Mouse (Mus musculus): ENCODE measurements around the gene Bri3. TPM values are rescaled to one million over a fixed set of nuclear protein-coding genes. Genes with fewer than 3 reads are reported as not detected.

Bri3 gene
- total and polyA plus RNA-seq, 3 experiments, result 129 to 258 (median 152) TPM

GRCm38 (mm10) chr5:144479677-144480171 is 235.5 kb downstream of the Bri3 start:
- 48% methylated on average over 8 of the region's 8 CpGs for WGBS
- H3K4me3 ChIP-seq, result no peak overlapping the region
- no peaks in the 10 kb centered on the region for H3K79me2 ChIP-seq (replicated peaks; ENCODE audit: control insufficient read depth, insufficient read depth, low read length)
- H3K27ac ChIP-seq, result no peak overlapping the region
- no peaks in the 10 kb centered on the region for H3K4me1 ChIP-seq (ENCODE audit: control insufficient read depth, insufficient read depth, low read length)
- no peak for TF ChIP-seq POLR2A (IDR thresholded peaks at IDR 0.05; ENCODE audit: insufficient read depth, low read depth, low read length)
- no peak for TF ChIP-seq CTCF (IDR thresholded peaks at IDR 0.05)
- no peak for TF ChIP-seq EP300 (IDR thresholded peaks at IDR 0.05; ENCODE audit: insufficient read depth, low read depth, low read length)
- DNase-seq, result no peak
- no peaks in the 10 kb centered on the region; the same call in none of the 2 replicates for H3K27me3 ChIP-seq (ENCODE audit: control insufficient read depth, insufficient read depth, low read length)
- intact Hi-C loops (cut with DNase I), result no loop called here
- H3K9ac ChIP-seq (ENCODE audit: low read depth, low read length), result no peak overlapping the region
- no peaks in the 10 kb centered on the region for H3K36me3 ChIP-seq (ENCODE audit: control insufficient read depth, insufficient read depth, low read length)

- no peaks in the 10 kb centered on the region for H3K36me3 ChIP-seq (ENCODE audit: control insufficient read depth, insufficient read depth, low read length)
- no peak for TF ChIP-seq POLR2A (IDR thresholded peaks at IDR 0.05; ENCODE audit: insufficient read depth, low read depth, low read length)
- no peak for TF ChIP-seq EP300 (IDR thresholded peaks at IDR 0.05; ENCODE audit: insufficient read depth, low read depth, low read length)
- TF ChIP-seq CTCF (IDR thresholded peaks at IDR 0.05), result no peak
- intact Hi-C loops (cut with DNase I), result no loop called here
- no peaks in the 10 kb centered on the region; the same call in 1 of the 2 replicates for H3K27me3 ChIP-seq (ENCODE audit: control insufficient read depth, insufficient read depth, low read length)
- no peaks in the 10 kb centered on the region for H3K4me1 ChIP-seq (ENCODE audit: control insufficient read depth, insufficient read depth, low read length)
- H3K79me2 ChIP-seq (replicated peaks; ENCODE audit: control insufficient read depth, insufficient read depth, low read length), result no peaks in the 10 kb centered on the region
- 64% methylated on average over 16 of the region's 16 CpGs for WGBS
- H3K27ac ChIP-seq, result no peak overlapping the region
- H3K9ac ChIP-seq (ENCODE audit: low read depth, low read length), result no peak overlapping the region
- no peak for DNase-seq
- H3K4me3 ChIP-seq, result no peak overlapping the region
Observed at GRCm38 (mm10) chr5:144483659-144484375, 239.6 kb downstream of the Bri3 start.

- TF ChIP-seq CTCF (IDR thresholded peaks at IDR 0.05) (no peak), POLR2A (IDR thresholded peaks at IDR 0.05; ENCODE audit: insufficient read depth, low read depth, low read length) (no peak), EP300 (IDR thresholded peaks at IDR 0.05; ENCODE audit: insufficient read depth, low read depth, low read length) (no peak)
- no peak for DNase-seq
- H3K9ac ChIP-seq (ENCODE audit: low read depth, low read length), result no peak overlapping the region
- H3K27ac ChIP-seq, result no peak overlapping the region
- intact Hi-C loops (cut with DNase I), result no loop called here
- no peak overlapping the region for H3K4me3 ChIP-seq
- no peaks in the 10 kb centered on the region for H3K4me1 ChIP-seq (ENCODE audit: control insufficient read depth, insufficient read depth, low read length)
- WGBS, result 11% methylated on average over 6 of the region's 6 CpGs
- no peaks in the 10 kb centered on the region for H3K36me3 ChIP-seq (ENCODE audit: control insufficient read depth, insufficient read depth, low read length)
- no peaks in the 10 kb centered on the region for H3K27me3 ChIP-seq (ENCODE audit: control insufficient read depth, insufficient read depth, low read length)
- H3K79me2 ChIP-seq (replicated peaks; ENCODE audit: control insufficient read depth, insufficient read depth, low read length), result no peaks in the 10 kb centered on the region
Observed at GRCm38 (mm10) chr5:144491308-144491707, 247.1 kb downstream of the Bri3 start.

Other genes starting within 250 kb of the Bri3 start
- 10 to 100 TPM; 25.0 to 29.6 TPM for gene Ccz1, start 229.6 kb upstream of the Bri3 start, total RNA-seq (2021)
- 9.3 and 16.7 TPM in 2 replicates for gene Ccz1, start 229.6 kb upstream of the Bri3 start, polyA plus RNA-seq (2012; rRNA removed)
- not detected for gene Ocm, start 217.8 kb upstream of the Bri3 start, total RNA-seq (2021)
- not detected in 2 replicates for gene Ocm, start 217.8 kb upstream of the Bri3 start, polyA plus RNA-seq (2012; rRNA removed)
- gene Lmtk2, start 144.0 kb upstream of the Bri3 start, total RNA-seq (2021), result 10 to 100 TPM; 27.9 to 30.3 TPM
- 12.5 and 18.2 TPM in 2 replicates for gene Lmtk2, start 144.0 kb upstream of the Bri3 start, polyA plus RNA-seq (2012; rRNA removed)
- not detected for gene Bhlha15, start 54.2 kb upstream of the Bri3 start, total RNA-seq (2021)
- gene Bhlha15, start 54.2 kb upstream of the Bri3 start, polyA plus RNA-seq (2012; rRNA removed), result 0.08 and 0.12 TPM in 2 replicates
- 10 to 100 TPM; 24.2 to 27.6 TPM for gene Tecpr1, start 20.8 kb upstream of the Bri3 start, total RNA-seq (2021)
- gene Tecpr1, start 20.8 kb upstream of the Bri3 start, polyA plus RNA-seq (2012; rRNA removed), result 33.7 and 34.9 TPM in 2 replicates
- 1 to 10 TPM; 4.5 to 5.3 TPM for gene Baiap2l1, start 113.7 kb downstream of the Bri3 start, total RNA-seq (2021)
- 6.7 and 7.2 TPM in 2 replicates for gene Baiap2l1, start 113.7 kb downstream of the Bri3 start, polyA plus RNA-seq (2012; rRNA removed)